Mouse (Mus musculus) cerebellum, adult 11-12 months (tissue): ENCODE measurements around the gene Pom121l12.

Source experiments
- DNase-seq: peaks from one replicate; pipeline ENCODE4 v3.0.0; 2022

Gene Pom121l12

GRCm38 (mm10) chr11:14598976-14599375, at the start of gene Pom121l12:
Gene Pom121l12 (plus strand): TSS chr11:14599276.
- no peak for DNase-seq

- DNase-seq = no peak
Measured at GRCm38 (mm10) chr11:14611859-14612258, 12.8 kb downstream of the Pom121l12 start.
